Mouse (Mus musculus) hindbrain, postnatal 0 days (tissue): ENCODE results near the gene Lmf1. TPM values are rescaled to one million over a fixed set of nuclear protein-coding genes. Genes with fewer than 3 reads are reported as not detected.

Experiments used
- ATAC-seq: fragments of 200-750 bp; cut with Nextera tagmentation; 2 replicates; pipeline ENCODE4 v1.8.0; 2017; ENCODE audit warnings: mild to moderate bottlenecking, moderate TSS enrichment, moderate library complexity
- DNase-seq: peaks from one replicate; pipeline ENCODE4 v3.0.0-alpha.2; 2015; ENCODE audit warnings: low spot score
- H3K27ac ChIP-seq: fragments of 300-500 bp; sonication (generic); 2 replicates; pipeline ENCODE4 v1.5.1; 2014; ENCODE audit warnings: mild to moderate bottlenecking
- H3K27me3 ChIP-seq: fragments of 300-500 bp; sonication (generic); 2 replicates; pipeline ENCODE4 v1.6.1; 2014; ENCODE audit warnings: low read length, mixed read lengths; ENCODE audit not compliant: insufficient read depth
- H3K36me3 ChIP-seq: fragments of 300-500 bp; sonication (generic); 2 replicates; pipeline ENCODE4 v1.6.1; 2014; ENCODE audit warnings: low read length, mixed read lengths; ENCODE audit not compliant: insufficient read depth
- H3K4me1 ChIP-seq: fragments of 300-500 bp; sonication (generic); 2 replicates; pipeline ENCODE4 v1.6.1; 2014; ENCODE audit warnings: antibody characterized with exemption, low read length, mixed read lengths; ENCODE audit not compliant: insufficient read depth
- H3K4me2 ChIP-seq: fragments of 300-500 bp; sonication (generic); 2 replicates; pipeline ENCODE4 v1.6.1; 2014; ENCODE audit warnings: low read depth, mild to moderate bottlenecking, low read length, moderate library complexity, mixed read lengths
- H3K4me3 ChIP-seq: fragments of 300-500 bp; sonication (generic); 2 replicates; pipeline ENCODE4 v1.5.1; 2014; ENCODE audit warnings: low read length
- H3K9ac ChIP-seq: fragments of 300-500 bp; sonication (generic); replicated peaks from 2 replicates; pipeline ENCODE4 v1.6.1; 2014; ENCODE audit warnings: mild to moderate bottlenecking, low read length, moderate library complexity, mixed read lengths
- H3K9me3 ChIP-seq: fragments of 300-500 bp; sonication (generic); 2 replicates; pipeline ENCODE4 v1.6.1; 2016; ENCODE audit warnings: low read length, mixed read lengths
- CTCF ChIP-seq: IDR thresholded peaks from 2 replicates; pipeline ENCODE4 v1.5.1; 2016; ENCODE audit warnings: antibody characterized with exemption, control low read depth, low read depth
- WGBS: fragments of 180-500 bp; shearing (Covaris S2); extraction: QIAGEN DNeasy Blood & Tissue Kit; methylation state at CpG from one replicate; pipeline ENCODE4 v1.1.7; 2014; 5-methylcytosine and 5-hydroxymethylcytosine counted together
- polyA plus RNA-seq: library from polyadenylated mRNA; unstranded; fragments of >200 nt; fragmentation: Nextera tagmentation; extraction: Ambion mirVana; gene quantifications from 2 replicates; pipeline ENCODE4 v1.2.1, GENCODE M21; 2015
- total RNA-seq: library from RNA; depleted of rRNA; stranded (reverse); fragments of >200 nt; gene quantifications from 2 replicates; pipeline ENCODE4 v1.2.3, GENCODE M21; 2014

The Lmf1 gene
- total and polyA plus RNA-seq, 2 experiments from 2014 or later, result 21.4 to 45.1 TPM

GRCm38 (mm10) chr17:25583099-25583498, 4.2 kb downstream of the Lmf1 start:
- no peak for DNase-seq
- no peak overlapping the region for H3K27ac ChIP-seq
- 0 out of 2 replicates have a peak, but pooled peaks cover 5% of the 10 kb centered on the region for H3K4me1 ChIP-seq
- H3K27me3 ChIP-seq, result no peaks in the 10 kb centered on the region
- no peak overlapping the region for H3K4me3 ChIP-seq
- H3K9me3 ChIP-seq, result no peaks in the 10 kb centered on the region
- TF ChIP-seq CTCF, result no peak
- no peak overlapping the region for H3K9ac ChIP-seq
- WGBS, result 85% methylated on average over 4 of the region's 4 CpGs
- H3K36me3 ChIP-seq, result peaks cover 6% of the 10 kb centered on the region; the same call in 1 of the 2 replicates
- no peak overlapping the region for H3K4me2 ChIP-seq
- no peak for ATAC-seq

- Histone ChIP-seq H3K4me3 (no peak overlapping the region), H3K4me1 (0 out of 2 replicates have a peak, but pooled peaks cover 5% of the 10 kb centered on the region), H3K9ac (no peak overlapping the region), H3K27me3 (no peaks in the 10 kb centered on the region), H3K4me2 (no peak overlapping the region), H3K36me3 (peaks cover 6% of the 10 kb centered on the region; the same call in 1 of the 2 replicates), H3K9me3 (no peaks in the 10 kb centered on the region), H3K27ac (no peak overlapping the region)
- ATAC-seq, result no peak
- TF ChIP-seq CTCF, result no peak
- WGBS, result 84% methylated on average over 8 of the region's 8 CpGs
- DNase-seq, result no peak
Measured at GRCm38 (mm10) chr17:25583858-25584257, 5.0 kb downstream of the Lmf1 start.

GRCm38 (mm10) chr17:25584646-25585045, 5.8 kb downstream of the Lmf1 start:
- no peak overlapping the region for H3K4me2 ChIP-seq
- ATAC-seq, result no peak
- no peak overlapping the region for H3K27ac ChIP-seq
- no peak overlapping the region for H3K4me3 ChIP-seq
- 94% methylated on average over 9 of the region's 9 CpGs for WGBS
- peaks cover 6% of the 10 kb centered on the region; the same call in 1 of the 2 replicates for H3K36me3 ChIP-seq
- no peak for TF ChIP-seq CTCF
- H3K9ac ChIP-seq, result no peak overlapping the region
- no peak for DNase-seq
- 0 out of 2 replicates have a peak, but pooled peaks cover 2% of the 10 kb centered on the region for H3K4me1 ChIP-seq
- no peaks in the 10 kb centered on the region for H3K9me3 ChIP-seq
- no peaks in the 10 kb centered on the region for H3K27me3 ChIP-seq

GRCm38 (mm10) chr17:25590068-25590467, 11.2 kb downstream of the Lmf1 start:
- ATAC-seq (no peak), DNase-seq (no peak)
- Histone ChIP-seq H3K9ac (no peak overlapping the region), H3K36me3 (peaks cover 6% of the 10 kb centered on the region; the same call in 1 of the 2 replicates), H3K4me3 (no peak overlapping the region), H3K27ac (no peak overlapping the region), H3K9me3 (no peaks in the 10 kb centered on the region), H3K4me1 (no peaks in the 10 kb centered on the region), H3K27me3 (no peaks in the 10 kb centered on the region), H3K4me2 (no peak overlapping the region)
- 95% methylated on average over 6 of the region's 6 CpGs for WGBS
- no peak for TF ChIP-seq CTCF

- peaks cover 3% of the 10 kb centered on the region; the same call in 1 of the 2 replicates for H3K36me3 ChIP-seq
- no peak overlapping the region for H3K27ac ChIP-seq
- peak; percentile 36 for TF ChIP-seq CTCF
- H3K4me1 ChIP-seq, result no peaks in the 10 kb centered on the region
- DNase-seq (no peak), ATAC-seq (no peak)
- H3K9me3 ChIP-seq, result no peaks in the 10 kb centered on the region
- no peak overlapping the region for H3K4me2 ChIP-seq
- H3K9ac ChIP-seq, result no peak overlapping the region
- H3K4me3 ChIP-seq, result no peak overlapping the region
- H3K27me3 ChIP-seq, result no peaks in the 10 kb centered on the region
- 87% methylated on average over 4 of the region's 4 CpGs for WGBS
Measured at GRCm38 (mm10) chr17:25590985-25591384, 12.1 kb downstream of the Lmf1 start.

- Histone ChIP-seq H3K27ac (no peak overlapping the region), H3K9ac (no peak overlapping the region), H3K36me3 (no peaks in the 10 kb centered on the region), H3K4me1 (no peaks in the 10 kb centered on the region), H3K9me3 (no peaks in the 10 kb centered on the region), H3K4me2 (no peak overlapping the region), H3K4me3 (no peak overlapping the region), H3K27me3 (no peaks in the 10 kb centered on the region)
- 86% methylated on average over 6 of the region's 6 CpGs for WGBS
- DNase-seq, result no peak
- no peak for TF ChIP-seq CTCF
- no peak for ATAC-seq
Measured at GRCm38 (mm10) chr17:25592336-25592735, 13.5 kb downstream of the Lmf1 start.

GRCm38 (mm10) chr17:25593411-25594261, 14.8 kb downstream of the Lmf1 start:
- no peaks in the 10 kb centered on the region for H3K9me3 ChIP-seq
- H3K4me2 ChIP-seq, result no peak overlapping the region
- H3K9ac ChIP-seq, result 0 out of 2 replicates have a peak overlapping the region, but pooled peaks have one; percentile 5
- H3K27me3 ChIP-seq, result no peaks in the 10 kb centered on the region
- DNase-seq, result no peak
- TF ChIP-seq CTCF, result no peak
- H3K4me3 ChIP-seq, result no peak overlapping the region
- no peaks in the 10 kb centered on the region for H3K4me1 ChIP-seq
- no peaks in the 10 kb centered on the region for H3K36me3 ChIP-seq
- no peak for ATAC-seq
- 62% methylated on average over 22 of the region's 22 CpGs for WGBS
- H3K27ac ChIP-seq, result no peak overlapping the region
